Mouse (Mus musculus) mature B cell (primary cell): ENCODE measurements around the gene Vill.

Source experiments
- in situ Hi-C: fragments of 300-500 bp; cut with MboI; formaldehyde crosslinking; loops from 2 replicates; pipeline ENCODE4 v1.14.3; 2019

Vill gene

GRCm38 (mm10) chr9:119110640-119111039 is 58.1 kb downstream of the Vill start:
- in situ Hi-C loops: no loop called here

- in situ Hi-C loops: no loop called here
Observed at GRCm38 (mm10) chr9:119114911-119115310, 62.3 kb downstream of the Vill start.

- in situ Hi-C loops: no loop called here
Observed at GRCm38 (mm10) chr9:119119409-119120167, 67.0 kb downstream of the Vill start.

- in situ Hi-C loops: no loop called here
Observed at GRCm38 (mm10) chr9:119120168-119120560, 67.6 kb downstream of the Vill start.
